Mouse (Mus musculus) spleen, postnatal 10 days (tissue): Measurements from ENCODE around the gene Smg9.
A peak's percentile ranks its signal among the peaks of the same experiment; 100 is the strongest.

Experiments used
- DNase-seq, 2 experiments: peaks; one replicate each; pipeline ENCODE4 v3.0.0; 2021 to 2022; ENCODE audit warnings: low spot score in 2 of 2

The Smg9 gene

DNA sequence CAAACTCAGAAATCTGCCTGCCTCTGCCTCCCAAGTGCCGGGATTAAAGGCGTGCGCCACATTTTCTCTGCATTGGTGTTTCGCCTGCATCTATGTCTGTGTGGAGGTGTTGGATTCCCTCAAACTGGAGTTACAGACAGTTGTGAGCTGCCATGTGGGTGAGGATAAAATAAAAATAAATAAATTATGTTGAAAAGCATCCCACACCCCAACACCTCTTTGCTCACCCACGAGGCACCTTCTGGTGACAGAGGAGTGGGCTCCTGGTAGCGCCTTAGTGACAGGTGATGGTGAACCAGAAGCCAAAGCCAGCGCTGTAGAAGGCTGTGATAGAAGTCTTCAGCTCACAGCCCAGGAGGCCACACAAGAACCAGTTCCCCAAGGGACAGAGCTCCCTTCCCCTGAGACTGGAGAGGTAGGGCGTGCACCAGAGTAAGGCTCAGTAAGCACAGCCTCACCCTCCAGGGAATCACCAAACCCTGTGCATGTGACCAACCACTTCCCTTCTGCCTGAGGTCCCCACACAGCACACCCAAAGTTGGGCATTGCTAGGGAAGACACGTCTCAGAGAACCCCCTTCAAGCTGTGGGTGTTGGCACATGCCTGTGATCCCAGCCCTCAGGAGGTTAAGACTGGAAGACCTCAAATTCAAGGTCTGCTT, 46.0 kb downstream of the Smg9 start:
- DNase-seq, result peak; percentile 41 to 86

DNA sequence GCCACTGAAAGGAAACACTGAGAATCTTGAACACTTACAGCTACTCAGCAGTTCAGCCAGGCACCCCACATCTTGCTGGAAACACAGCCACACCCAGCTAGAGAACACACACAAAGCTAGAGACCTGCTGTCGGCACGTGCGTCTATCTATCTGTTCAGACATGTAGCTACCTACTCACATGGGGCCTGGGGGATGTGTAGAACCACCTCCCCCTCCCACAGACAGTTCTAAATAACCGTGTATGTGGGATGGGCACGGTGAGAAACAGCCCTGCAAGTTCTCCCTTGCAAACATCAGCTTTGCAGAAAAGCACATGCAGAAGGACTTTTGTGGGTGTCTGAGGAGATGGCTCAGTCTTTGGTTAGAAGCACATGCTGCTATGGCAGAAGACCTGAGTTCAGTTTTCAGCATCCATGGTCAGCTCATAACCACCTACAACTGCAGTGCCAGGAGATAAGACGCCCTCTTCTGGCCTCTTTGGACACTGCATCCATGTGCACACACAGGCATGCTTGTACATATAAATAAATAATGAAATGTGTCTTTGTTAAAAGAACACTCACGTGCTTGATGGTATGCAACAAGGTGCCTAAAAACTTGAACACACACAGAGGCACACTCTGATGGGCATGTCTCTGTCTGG, 47.4 kb downstream of the Smg9 start:
- DNase-seq, result no peak

DNA sequence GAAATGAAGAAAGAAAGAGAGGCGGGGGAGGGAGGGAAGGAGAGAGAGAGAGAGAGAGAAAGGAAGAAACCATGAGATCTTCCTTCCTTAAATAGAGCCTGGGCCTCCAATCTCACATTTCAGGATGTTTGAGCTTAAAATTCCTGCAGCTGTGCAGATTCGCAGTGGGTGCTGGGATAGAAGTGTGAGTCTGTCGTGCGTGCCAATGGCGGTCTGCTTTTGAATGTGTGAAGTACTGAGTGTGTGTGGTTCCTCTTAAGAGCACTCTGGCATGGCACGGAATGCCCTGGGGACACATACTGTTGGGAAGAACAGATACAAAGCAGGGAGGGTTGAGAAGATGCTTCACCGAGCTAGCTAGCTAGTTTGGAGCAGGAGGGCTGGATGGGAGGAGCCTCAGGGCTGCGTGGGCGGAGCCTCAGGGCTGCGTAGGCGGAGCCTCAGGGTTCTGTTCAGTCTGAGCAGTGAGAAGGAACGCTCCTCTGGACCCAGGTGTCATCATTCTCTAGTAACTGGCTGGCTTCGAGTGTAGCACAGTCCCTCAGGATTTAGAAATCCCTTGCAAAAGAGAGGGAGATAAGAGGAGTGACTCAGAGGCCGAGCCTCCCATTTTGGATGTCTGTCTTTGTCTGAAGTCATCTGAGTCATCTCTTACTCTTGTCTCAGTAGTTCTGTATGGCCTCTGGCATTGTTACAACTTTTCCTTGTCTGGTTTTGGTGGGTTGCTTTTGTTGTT, 49.5 kb downstream of the Smg9 start:
- peak in 1 of 2 experiments; percentile 52 for DNase-seq

DNA sequence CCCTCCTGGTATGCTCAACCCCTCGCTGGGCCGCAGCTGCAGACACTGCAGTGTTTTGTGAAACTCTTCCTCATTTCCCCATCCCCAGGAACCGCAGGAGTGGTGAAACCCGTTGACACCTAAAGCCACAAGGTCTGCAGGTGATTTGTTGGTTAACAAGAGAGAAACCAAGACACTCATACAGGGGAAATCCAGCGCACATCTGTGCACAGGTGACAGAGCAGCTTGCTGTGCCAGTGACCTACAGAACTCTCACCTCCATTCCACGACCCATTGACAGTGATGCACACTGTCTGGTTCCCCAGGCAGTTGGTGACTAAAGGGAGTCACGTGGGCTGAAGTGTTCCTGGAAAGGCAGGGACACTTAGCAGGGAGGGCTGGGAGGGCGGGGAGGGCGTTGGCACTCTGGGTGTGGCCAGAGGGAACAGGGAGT, 51.2 kb downstream of the Smg9 start:
- DNase-seq, result peak in 1 of 2 experiments; percentile 40

DNA sequence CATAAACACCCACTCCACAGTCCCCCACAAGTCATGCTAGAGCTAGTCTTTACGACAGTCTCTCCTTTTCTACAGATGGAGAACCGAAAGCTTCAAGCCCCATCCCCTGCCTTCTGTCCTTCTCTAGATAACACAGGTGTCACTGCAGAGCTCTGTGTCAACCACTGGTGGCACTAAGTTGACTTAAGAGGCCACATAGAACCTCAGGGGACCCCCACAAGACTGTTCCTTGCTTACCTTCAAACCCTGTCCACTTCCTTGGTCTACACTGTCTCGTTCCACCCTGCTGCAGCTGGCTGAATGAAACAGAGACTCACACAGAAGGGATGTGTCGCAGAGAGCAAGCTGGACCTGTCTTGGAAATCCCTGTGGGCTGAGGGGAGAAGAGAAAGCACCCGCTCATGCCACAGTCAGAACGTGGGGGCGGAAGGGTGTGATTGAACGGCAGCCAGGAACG, 52.5 kb downstream of the Smg9 start, which contains the start of gene Irgc1:
Gene Irgc1 (minus strand): TSS at position 443 of the 457 bp plus-strand sequence.
- DNase-seq, result peak in 1 of 2 experiments; percentile 44

DNA sequence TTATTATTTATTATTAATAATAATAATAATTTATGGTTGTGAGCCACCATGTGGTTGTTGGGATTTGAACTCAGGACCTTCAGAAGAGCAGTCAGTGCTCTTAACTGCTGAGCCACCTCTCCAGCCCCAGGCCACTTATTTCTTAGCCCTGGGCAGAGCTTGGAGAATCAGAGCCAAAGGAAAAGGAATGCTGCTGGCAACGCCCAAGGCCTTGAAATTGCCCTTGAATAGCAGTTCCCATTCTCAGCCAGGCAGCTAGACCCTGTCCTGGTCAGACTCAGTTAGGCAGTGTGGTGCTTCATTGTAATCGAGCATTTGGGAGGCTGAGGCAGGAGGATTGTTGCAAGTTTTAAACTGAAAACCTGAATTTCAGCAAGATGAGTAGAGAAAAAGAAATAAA, 54.8 kb downstream of the Smg9 start:
- DNase-seq, result no peak

DNA sequence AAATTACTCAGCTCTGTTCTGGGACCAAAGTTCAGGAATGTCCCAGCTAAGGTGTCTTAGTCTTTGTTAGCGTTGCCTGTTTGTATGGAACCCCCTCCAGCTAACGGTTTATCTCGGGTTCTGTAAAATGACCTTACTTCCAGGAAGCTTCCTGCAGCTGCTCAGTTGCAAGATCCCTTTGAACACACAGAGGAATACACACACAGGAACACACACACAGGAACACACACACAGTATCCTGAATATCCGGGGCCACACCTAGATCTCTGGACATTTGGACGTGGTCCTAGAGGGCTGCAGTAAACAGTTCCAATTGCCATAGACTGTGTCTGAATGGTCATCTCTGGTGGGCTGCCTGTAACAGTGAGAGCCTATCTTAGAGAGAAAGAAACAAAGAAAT, 56.3 kb downstream of the Smg9 start:
- no peak for DNase-seq

DNA sequence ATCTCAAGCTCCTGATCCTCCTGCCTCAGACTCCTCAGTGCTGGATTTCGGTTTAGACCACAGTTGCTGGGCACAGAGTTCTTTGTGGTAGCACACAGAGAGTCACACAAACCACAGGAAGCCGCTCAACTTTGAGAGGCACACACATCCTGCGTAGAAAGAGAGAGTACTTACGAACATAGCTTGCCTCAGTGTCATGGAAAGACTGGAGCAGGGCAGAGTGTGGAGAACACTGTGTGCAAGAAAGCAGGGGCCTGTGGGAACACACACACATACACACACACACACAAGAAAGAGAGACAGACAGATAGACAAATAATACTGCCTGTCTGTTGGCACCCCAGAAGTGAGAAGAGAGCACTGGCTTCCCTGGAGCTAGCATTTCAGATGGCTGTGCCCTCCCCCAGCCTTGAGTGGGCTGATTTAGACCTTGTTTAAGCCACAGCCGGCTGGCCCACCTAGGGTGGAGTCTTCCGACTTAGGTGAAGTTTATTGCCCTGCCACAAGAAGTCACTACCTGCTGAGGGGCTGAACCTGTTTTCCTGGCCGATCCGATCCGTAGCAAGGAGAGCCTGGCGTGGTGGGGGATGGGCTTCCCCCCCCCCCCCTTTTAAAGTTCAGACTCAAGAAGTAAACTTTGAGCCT, 58.4 kb downstream of the Smg9 start:
- DNase-seq, result peak in 1 of 2 experiments; percentile 45

DNA sequence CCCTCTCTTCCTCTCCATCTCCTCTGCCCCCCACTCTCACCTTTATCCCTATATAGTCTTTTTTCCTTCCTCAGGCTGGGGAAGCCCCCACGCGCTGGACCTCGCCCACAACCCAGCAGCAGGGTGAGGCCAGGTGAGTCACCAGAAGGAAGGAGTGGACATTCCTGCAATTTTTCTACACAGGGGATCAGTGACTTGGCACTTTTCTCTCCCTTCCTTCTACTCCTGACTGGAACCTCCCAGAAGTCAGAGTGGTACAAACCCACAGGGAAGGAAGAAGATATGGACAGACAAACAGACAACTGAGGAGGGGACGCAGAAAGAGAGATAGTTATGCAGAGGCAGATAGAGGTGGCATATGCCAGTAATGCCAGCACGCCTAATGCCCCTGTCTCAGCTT, 60.0 kb downstream of the Smg9 start:
- no peak for DNase-seq

DNA sequence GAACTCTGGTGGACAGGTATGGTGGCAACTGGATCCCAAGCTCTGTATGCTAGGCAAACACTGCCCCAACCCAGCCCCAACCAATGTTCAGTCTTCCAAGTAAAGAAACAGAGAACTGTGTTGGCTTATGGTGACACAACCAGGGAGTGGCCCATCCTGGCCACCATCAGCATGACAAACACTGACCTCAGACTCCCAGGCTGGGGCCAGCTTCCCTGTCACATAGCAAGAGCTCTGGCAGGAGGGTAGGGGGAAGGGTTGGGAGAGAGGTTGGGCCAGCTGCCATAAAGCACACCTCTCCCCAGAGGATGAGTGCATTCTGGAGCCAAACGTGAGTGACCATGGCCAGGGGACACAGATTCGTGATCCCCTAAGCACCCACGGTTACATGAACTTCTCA, 60.4 kb downstream of the Smg9 start:
- no peak for DNase-seq

DNA sequence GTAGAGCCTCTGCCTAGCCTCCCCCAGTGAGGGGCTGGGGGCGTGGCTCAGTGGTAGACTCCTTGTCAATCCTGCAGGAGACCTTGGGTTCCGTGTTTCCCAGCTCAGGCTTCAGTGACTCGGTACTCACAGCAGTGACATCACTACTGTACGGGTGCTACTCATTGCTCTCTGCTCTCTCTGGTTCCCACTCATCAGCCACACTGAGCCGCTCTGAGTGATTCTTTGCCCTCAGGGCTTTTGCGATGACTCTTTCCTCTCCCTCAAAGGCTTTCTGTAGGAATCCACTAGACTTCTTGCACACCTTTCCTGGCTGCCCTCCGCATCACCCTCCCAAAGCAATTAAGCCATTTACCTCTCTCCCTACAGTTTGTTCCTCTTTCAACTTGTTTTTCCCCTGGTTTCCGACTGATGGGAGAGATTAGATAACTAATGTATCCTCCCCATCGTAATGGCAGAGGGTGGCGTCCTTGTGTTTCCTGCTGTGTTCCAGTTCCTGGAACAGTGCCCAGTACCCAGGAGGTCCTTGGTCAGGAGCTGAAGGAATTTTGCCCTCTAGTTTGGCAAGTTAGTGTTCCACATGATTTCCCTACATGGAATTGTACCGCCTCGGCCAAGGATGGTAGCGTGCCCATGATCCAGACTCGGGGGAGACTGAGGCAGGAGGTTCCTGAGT, 62.1 kb downstream of the Smg9 start:
- DNase-seq, result no peak

DNA sequence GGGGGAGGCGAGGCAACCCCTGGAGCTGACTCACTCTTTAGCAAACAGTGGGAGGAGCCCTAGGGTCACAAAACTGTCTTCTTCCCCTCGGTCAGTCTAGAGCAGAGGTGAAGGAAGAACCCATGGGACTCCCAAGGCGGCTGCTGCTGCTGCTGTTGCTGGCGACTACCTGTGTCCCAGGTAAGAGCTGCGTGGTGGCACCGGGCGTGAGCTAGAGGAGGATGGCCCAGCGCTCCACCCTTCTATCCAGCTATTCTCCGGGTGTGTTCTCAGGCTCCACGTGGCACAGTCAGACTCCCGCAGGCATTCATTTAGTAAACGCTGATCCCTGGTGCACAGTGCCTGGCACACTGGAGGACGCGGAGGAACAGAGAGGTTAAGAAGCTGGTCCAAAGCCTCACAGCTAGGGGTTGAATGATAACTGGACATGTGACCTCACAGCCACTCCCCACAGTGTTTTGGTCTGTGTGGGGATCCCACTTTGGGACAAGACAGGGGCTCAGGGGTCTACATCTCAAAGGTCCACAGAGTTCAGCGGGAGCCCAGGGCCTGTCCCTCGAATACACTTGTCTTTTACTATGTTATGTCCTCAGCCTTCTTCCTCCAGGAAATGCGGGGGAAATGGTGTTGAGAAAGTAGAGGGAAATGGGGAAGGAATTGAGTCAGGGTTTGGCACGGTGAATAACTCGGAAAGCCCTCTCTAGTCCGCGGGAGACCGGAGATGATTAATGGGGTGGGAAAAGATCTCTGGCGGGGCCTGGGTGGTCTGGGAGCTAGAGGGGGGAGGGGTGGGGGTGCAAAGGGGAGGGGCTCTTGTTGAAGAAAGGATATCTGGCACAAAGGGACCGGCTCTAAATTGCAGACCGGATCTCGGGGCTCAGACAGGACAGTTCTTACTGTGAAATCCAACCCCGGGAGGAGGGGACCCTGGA, 63.2 kb downstream of the Smg9 start, which contains the start of gene Plaur:
Gene Plaur (plus strand): TSS at position 97 of the 932 bp plus-strand sequence.
- DNase-seq, result peak in 1 of 2 experiments; percentile 47

DNA sequence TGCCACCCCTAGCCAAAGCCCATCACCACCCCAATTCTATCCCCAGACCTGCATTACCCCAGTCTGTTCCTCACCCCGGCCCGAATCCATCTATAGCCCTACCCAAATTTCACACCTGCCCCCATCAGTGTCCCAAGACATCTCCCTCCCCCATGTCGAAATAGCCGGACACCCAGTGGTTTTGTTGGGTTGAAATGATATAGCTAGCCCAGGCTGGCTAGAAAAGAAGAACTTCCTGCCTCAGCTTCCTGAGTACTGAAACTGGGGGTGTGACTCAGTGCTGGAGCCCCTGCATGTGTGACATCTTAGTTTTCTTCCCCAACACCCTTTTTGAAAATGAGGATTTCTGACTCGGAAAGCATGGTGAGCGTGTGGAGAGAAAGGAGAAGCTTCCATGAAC, 67.4 kb downstream of the Smg9 start:
- no peak for DNase-seq

DNA sequence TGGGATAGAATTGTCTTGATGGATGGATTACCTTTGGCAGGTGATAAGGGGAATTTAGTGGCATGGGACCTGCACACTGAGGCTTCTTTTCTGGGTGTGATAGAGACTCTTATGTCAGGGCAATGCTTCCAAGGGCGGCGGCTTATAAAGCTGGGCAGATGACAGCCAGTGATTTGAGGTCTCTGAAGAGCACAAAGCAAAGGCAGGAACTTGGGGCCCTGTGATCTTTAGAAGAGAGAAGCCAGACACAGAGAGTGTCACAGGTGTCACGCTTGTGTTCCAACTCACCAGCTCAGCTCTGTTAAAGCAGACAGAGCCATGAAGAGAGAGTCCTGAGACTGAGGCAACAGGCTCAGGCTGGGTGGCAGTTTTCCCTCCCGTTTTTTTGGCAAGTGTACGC, 68.5 kb downstream of the Smg9 start:
- DNase-seq, result no peak

DNA sequence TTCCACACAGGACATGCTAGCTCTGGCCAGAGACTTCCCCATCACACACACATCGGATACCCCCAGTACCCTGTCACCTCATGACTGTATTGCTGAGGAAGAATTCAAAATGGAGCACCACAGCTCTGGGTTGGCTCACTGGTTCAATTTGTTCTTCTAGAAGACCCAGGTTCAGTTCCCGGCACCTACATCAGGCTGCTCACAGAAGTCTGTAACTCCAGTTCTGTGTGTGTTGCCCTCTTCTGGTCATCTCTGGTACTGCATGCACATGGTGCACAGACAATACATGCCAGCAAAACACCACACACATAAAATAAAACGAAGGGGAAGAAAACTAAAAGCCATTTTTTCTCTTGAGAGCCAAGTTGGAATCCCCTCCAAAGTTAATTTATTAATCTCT, 69.7 kb downstream of the Smg9 start:
- DNase-seq, result peak in 1 of 2 experiments; percentile 62

DNA sequence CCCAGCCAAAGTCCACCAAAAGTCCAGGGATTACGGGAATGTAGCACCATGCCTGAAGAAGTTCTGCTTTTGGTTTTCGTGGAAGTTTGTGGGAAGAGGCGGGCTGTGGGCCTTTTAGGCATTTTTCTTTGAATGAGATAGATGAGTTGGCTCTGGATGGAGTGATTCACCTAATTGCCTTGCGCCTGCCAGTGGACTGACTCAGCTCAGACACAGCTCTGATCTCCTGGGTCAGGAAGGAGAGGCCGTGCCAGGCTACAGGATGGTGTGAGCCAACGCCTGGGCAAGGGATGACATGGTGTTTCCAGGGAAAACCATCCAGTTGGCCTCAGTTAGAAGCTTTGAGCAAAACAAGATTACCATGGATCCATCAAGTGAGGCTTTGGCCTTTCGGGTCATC, 70.9 kb downstream of the Smg9 start:
- no peak for DNase-seq
